Mouse (Mus musculus) neural tube, embryonic 14.5 days (tissue): ENCODE measurements at regions not wholly inside any gene's neighbourhood (a gene's known extent, or its start where the extent isn't known, plus 50 kb on each side); places are given as distances from the start of the nearest gene placed in this dataset.
A peak's percentile ranks its signal among the peaks of the same experiment; 100 is the strongest.

Source experiments
- ATAC-seq: fragments of 200-750 bp; cut with Nextera tagmentation; 2 replicates; pipeline ENCODE4 v1.8.0; 2017; ENCODE audit warnings: low read depth, mild to moderate bottlenecking, moderate TSS enrichment, moderate library complexity
- H3K27ac ChIP-seq: fragments of 300-500 bp; sonication (generic); 2 replicates; pipeline ENCODE4 v1.5.1; 2014; ENCODE audit warnings: low read depth, mild to moderate bottlenecking, control low read depth, low read length, moderate library complexity, mixed read lengths
- H3K27me3 ChIP-seq: fragments of 300-500 bp; sonication (generic); 2 replicates; pipeline ENCODE4 v1.6.1; 2014; ENCODE audit warnings: low read length; ENCODE audit not compliant: control insufficient read depth, insufficient read depth
- H3K36me3 ChIP-seq: fragments of 300-500 bp; sonication (generic); 2 replicates; pipeline ENCODE4 v1.6.1; 2014; ENCODE audit warnings: low read length, mixed read lengths; ENCODE audit not compliant: control insufficient read depth, insufficient read depth
- H3K4me1 ChIP-seq: fragments of 300-500 bp; sonication (generic); 2 replicates; pipeline ENCODE4 v1.6.1; 2014; ENCODE audit warnings: low read length; ENCODE audit not compliant: control insufficient read depth, insufficient read depth
- H3K4me2 ChIP-seq: fragments of 300-500 bp; sonication (generic); 2 replicates; pipeline ENCODE4 v1.6.1; 2014; ENCODE audit warnings: mild to moderate bottlenecking, low read depth, low read length, control low read depth
- H3K4me3 ChIP-seq: fragments of 300-500 bp; sonication (generic); 2 replicates; pipeline ENCODE4 v1.5.1; 2014; ENCODE audit warnings: low read depth, low read length, control low read depth, mixed read lengths
- H3K9ac ChIP-seq: fragments of 300-500 bp; sonication (generic); replicated peaks from 2 replicates; pipeline ENCODE4 v1.6.1; 2014; ENCODE audit warnings: low read depth, mild to moderate bottlenecking, control low read depth, low read length, mixed read lengths
- H3K9me3 ChIP-seq: fragments of 300-500 bp; sonication (generic); 2 replicates; pipeline ENCODE4 v1.6.1; 2016; ENCODE audit warnings: low read length; ENCODE audit not compliant: control insufficient read depth
- WGBS: fragments of 180-500 bp; shearing (Covaris S2); extraction: QIAGEN DNeasy Blood & Tissue Kit; methylation state at CpG from one replicate; pipeline ENCODE4 v1.1.7; 2014; 5-methylcytosine and 5-hydroxymethylcytosine counted together

DNA sequence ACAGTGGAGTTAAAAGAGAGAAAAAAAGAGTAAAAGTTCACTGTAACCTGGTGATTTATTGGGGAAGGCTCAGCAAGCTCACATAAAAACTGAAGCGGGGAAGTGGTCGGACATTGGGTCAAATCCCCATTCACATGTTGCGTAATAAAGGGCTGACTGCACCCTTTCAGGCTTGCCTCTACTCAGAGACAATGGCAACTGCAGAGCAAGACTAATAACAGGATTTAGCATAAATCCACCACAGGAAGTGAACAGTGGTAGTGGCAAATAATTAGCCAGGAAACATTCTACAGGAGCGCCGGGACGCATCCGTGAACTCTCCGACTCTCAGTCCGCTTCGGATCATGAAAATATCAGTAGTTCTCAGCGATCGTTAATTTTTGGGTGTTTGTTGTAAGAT, 81.3 kb downstream of the Spry2 start:
- no peaks in the 10 kb centered on the region for H3K4me1 ChIP-seq
- H3K9ac ChIP-seq = 0 out of 2 replicates have a peak overlapping the region, but pooled peaks have one; percentile 25
- WGBS = under 1% methylated on average over 12 of the region's 12 CpGs
- H3K36me3 ChIP-seq = no peaks in the 10 kb centered on the region
- no peak overlapping the region for H3K27ac ChIP-seq
- peak overlapping the region; percentile 3; the same call in 1 of the 2 replicates for H3K4me3 ChIP-seq
- H3K9me3 ChIP-seq = no peaks in the 10 kb centered on the region
- peak; percentile 69; the same call in 1 of the 2 replicates for ATAC-seq
- peak overlapping the region; percentile 44 for H3K4me2 ChIP-seq
- H3K27me3 ChIP-seq = no peaks in the 10 kb centered on the region

DNA sequence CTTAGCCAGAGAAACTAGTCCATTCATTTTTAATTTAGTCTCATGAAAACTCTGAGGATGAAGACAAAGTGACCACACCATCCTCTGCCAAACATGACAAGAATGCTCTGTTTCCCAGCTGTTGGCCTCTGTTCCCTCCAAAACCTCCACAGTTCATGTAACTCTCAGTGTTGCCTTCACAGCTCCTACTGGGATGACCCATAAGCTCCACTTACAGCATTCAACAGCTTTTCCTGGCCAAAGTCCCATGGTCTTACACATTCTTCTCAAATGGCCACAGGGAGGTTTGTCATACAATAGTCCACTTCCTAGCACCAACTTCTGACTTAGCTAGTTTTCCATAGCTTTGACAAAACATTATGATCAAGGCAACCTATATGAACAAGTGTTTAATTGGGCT, 83.0 kb downstream of the Spry2 start:
- no peaks in the 10 kb centered on the region for H3K27me3 ChIP-seq
- H3K9me3 ChIP-seq = no peaks in the 10 kb centered on the region
- no peaks in the 10 kb centered on the region for H3K4me1 ChIP-seq
- H3K4me2 ChIP-seq = no peak overlapping the region
- H3K4me3 ChIP-seq = no peak overlapping the region
- ATAC-seq = no peak
- H3K36me3 ChIP-seq = no peaks in the 10 kb centered on the region
- H3K27ac ChIP-seq = no peak overlapping the region
- H3K9ac ChIP-seq = no peak overlapping the region

DNA sequence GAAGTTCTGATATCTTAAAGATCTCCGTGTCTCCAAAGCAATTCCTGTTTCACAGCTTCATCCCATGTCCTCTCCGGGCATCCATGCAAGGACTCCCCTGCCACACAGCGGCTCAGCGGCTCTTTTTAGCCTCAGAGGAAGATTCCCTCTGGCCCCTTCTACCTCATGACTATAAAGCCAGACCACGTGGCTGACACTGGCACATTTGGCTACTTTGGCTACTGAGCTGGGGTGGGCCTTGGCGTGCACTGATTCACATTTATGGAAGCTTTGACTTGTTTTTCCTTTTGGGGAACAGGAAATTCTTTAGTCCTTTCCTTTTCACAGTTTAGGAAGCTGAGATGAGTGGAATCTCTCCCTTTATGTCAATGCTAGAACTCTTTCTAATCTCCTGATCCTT, 83.5 kb downstream of the Spry2 start:
- Histone ChIP-seq H3K9me3 (no peaks in the 10 kb centered on the region), H3K4me3 (no peak overlapping the region), H3K9ac (no peak overlapping the region), H3K27me3 (no peaks in the 10 kb centered on the region), H3K4me2 (no peak overlapping the region), H3K4me1 (no peaks in the 10 kb centered on the region), H3K27ac (no peak overlapping the region), H3K36me3 (no peaks in the 10 kb centered on the region)
- ATAC-seq = no peak
- WGBS = 86% methylated on average over 6 of the region's 6 CpGs

DNA sequence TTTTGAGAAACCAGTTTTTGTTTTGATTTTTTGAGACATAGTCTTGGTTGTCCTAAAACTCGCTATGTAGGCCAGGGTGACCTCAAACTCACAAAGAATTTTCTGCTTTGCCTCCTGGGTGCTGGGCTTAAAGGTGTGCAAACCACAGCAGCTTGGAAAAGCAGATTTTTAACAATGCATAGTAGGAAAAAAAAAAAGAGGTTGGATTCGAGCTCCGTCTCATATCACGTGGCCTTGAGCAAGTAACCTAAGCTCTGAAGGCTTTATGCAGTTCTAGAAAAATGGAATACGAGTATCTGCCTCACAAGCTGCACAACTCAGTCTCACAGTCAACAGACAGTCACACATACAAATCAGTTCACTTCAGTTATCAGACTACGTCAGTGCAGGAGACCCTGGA, 90.9 kb downstream of the Spry2 start:
- H3K4me2 ChIP-seq = no peak overlapping the region
- H3K4me1 ChIP-seq = 0 out of 2 replicates have a peak, but pooled peaks cover 4% of the 10 kb centered on the region
- ATAC-seq = no peak
- no peak overlapping the region for H3K4me3 ChIP-seq
- H3K27me3 ChIP-seq = no peaks in the 10 kb centered on the region
- WGBS = 81% methylated on average over 6 of the region's 6 CpGs
- no peaks in the 10 kb centered on the region for H3K9me3 ChIP-seq
- no peak overlapping the region for H3K9ac ChIP-seq
- no peaks in the 10 kb centered on the region for H3K36me3 ChIP-seq
- H3K27ac ChIP-seq = no peak overlapping the region

DNA sequence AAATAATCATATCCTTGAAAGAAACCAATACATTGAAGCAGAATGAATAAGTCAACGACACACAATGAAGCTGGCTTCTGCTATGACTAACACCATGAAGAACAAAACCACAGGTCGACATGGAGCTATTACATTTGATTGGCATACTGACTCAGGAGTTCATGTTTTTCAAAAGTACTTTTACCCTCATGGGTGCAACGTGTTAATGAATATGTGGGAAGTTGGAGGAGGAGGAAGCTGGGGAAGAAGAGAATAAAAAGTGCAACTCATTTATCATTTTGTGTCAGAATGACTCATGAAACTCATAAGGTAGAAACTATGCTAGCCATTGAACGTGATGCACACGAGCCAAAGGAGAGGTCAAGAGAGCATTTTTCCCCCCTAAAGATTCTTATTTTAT, 91.3 kb downstream of the Spry2 start:
- Histone ChIP-seq H3K36me3 (no peaks in the 10 kb centered on the region), H3K9me3 (no peaks in the 10 kb centered on the region), H3K27ac (no peak overlapping the region), H3K4me3 (no peak overlapping the region), H3K4me1 (0 out of 2 replicates have a peak, but pooled peaks cover 4% of the 10 kb centered on the region), H3K9ac (no peak overlapping the region), H3K27me3 (no peaks in the 10 kb centered on the region), H3K4me2 (no peak overlapping the region)
- no peak for ATAC-seq
- 84% methylated on average over 5 of the region's 5 CpGs for WGBS

DNA sequence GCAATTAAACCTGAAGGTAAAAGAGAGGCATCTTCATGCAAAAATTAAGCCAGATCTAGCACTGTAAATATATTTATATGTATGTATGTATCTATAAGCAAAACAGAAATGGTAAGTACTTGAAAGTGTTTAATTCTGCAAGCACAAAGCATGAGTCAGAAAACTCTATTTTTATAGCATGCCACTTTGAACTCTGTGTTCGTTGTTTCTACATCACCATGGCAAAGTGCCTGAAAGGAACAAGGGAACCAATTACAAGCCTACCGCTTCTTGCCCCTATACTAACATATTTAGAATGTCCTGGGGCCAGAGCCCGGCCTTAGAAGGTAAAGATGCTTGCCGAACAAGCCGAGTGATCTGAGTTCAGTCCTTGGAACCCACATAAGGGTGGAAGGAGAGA, 91.9 kb downstream of the Spry2 start:
- WGBS = 64% methylated on average over 5 of the region's 5 CpGs
- no peak for ATAC-seq

DNA sequence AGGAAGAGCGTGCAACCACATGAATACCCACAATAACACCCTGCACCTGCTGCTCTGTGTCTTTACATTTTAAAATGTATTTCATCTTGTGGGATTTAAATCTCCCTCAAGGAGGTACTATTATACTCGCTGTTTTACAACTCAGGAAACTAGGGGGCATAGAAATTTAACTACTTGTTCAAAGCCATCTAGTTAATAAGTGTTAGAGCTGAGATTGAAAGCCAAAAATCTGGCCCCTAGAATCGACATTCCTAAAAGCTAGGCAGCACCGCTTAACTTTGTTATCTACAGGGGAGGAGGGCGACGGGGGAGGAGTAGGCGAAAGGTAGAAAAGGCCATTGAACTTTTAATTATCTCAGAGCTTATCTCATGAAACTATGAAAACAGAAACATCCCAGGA, 93.3 kb downstream of the Spry2 start:
- ATAC-seq = no peak
- H3K4me3 ChIP-seq = no peak overlapping the region
- H3K27me3 ChIP-seq = no peaks in the 10 kb centered on the region
- no peaks in the 10 kb centered on the region for H3K9me3 ChIP-seq
- no peak overlapping the region for H3K27ac ChIP-seq
- no peaks in the 10 kb centered on the region for H3K36me3 ChIP-seq
- H3K4me1 ChIP-seq = 0 out of 2 replicates have a peak, but pooled peaks cover 4% of the 10 kb centered on the region
- 34% methylated on average over 7 of the region's 7 CpGs for WGBS
- H3K9ac ChIP-seq = no peak overlapping the region
- peak overlapping the region; percentile 32 for H3K4me2 ChIP-seq

More for the DNA sequence above, 91.9 kb downstream of the Spry2 start:
- H3K27ac ChIP-seq = no peak overlapping the region
- H3K27me3 ChIP-seq = no peaks in the 10 kb centered on the region
- H3K9me3 ChIP-seq = no peaks in the 10 kb centered on the region
- 0 out of 2 replicates have a peak, but pooled peaks cover 4% of the 10 kb centered on the region for H3K4me1 ChIP-seq
- no peaks in the 10 kb centered on the region for H3K36me3 ChIP-seq
- no peak overlapping the region for H3K9ac ChIP-seq
- no peak overlapping the region for H3K4me2 ChIP-seq
- no peak overlapping the region for H3K4me3 ChIP-seq

DNA sequence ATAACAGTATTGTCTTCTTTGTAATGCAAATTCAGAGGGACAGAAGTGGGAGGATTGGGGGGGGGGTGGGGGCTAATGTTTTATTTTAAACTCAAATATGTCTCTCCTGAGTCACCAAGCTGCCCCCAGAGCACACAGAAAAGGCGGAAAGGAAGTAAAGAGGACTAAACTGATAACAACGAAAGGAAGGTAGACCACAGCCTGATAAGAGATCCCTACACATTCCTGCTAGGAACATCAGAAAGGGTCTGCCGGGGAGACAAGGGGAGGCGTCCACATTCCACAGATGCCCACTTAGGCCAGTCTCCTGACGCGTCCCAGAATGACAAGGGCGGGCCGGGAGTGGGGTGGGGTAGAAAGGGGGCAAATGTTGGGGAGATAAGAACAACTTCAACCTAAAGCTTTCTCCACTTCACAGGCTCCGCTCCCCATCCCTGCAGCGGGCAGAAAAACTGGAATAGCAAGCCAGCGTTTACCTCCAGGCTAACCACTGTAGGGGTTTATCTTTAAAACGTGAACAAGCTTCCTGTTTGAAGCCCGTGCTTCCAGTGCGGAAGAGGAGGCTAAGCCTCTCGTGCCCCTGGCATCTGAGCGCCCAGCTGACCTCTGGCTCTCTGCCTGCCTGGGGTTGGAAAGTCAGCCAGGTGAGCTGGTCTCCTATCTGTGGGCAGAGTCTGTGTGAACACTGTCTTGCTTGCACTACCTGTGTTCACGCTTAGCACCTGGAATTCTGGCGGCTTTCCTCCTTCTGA, 93.9 kb downstream of the Spry2 start:
- WGBS = 14% methylated on average over 18 of the region's 18 CpGs
- Histone ChIP-seq H3K4me3 (no peak overlapping the region), H3K4me2 (peak overlapping the region; percentile 32), H3K4me1 (0 out of 2 replicates have a peak, but pooled peaks cover 4% of the 10 kb centered on the region), H3K9ac (0 out of 2 replicates have a peak overlapping the region, but pooled peaks have one; percentile 16), H3K9me3 (no peaks in the 10 kb centered on the region), H3K27me3 (no peaks in the 10 kb centered on the region), H3K27ac (no peak overlapping the region), H3K36me3 (no peaks in the 10 kb centered on the region)
- no peak for ATAC-seq

DNA sequence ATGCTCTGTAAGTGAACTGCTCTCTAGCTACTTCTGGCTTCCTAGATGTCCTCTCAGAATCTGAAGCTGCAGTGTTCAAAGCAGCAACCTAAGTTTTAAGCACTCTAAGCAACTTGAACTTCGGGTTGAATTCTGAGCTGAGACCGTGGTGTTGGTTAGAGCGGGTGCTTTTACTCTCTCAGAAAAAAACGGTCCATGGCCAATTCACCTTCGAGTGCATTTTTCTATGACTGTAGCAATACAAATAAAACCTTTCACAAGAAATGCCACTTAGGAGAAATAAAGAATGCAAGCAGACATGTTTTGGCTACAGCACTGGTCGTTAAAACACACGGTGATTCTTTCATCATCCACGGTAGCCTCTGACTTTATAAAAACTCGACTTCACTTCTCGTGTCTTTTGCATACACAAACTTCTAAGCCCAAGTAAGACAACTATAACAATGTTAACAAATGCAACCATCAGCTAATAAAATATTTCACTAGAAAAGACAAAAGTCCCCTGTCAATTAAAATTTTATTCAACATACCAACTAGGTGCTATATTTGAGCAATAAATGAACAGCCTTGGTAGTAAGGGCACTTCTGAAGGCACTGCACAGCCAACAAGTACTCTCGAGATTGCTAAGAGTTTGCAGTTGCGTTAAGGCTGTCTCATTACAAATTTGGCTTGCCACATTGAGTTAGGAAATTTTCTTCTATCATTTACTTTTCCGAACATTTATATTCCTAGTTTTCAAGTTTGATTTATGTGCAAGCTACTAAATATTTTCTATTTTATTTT, 96.3 kb downstream of the Spry2 start:
- H3K4me1 ChIP-seq = 0 out of 2 replicates have a peak, but pooled peaks cover 4% of the 10 kb centered on the region

More for the DNA sequence above, 96.3 kb downstream of the Spry2 start:
- Histone ChIP-seq H3K4me2 (no peak overlapping the region), H3K27ac (no peak overlapping the region), H3K4me3 (no peak overlapping the region), H3K36me3 (no peaks in the 10 kb centered on the region), H3K9me3 (no peaks in the 10 kb centered on the region), H3K27me3 (no peaks in the 10 kb centered on the region), H3K9ac (no peak overlapping the region)
- no peak for ATAC-seq
- WGBS = 85% methylated on average over 13 of the region's 13 CpGs
